Mouse (Mus musculus): Measurements from ENCODE around the gene Neu3.

Neu3 gene

GRCm38 (mm10) chr7:99790816-99791215 is 37.4 kb downstream of the Neu3 start:
- no peak for DNase-seq

- peak; percentile 27 for DNase-seq
Measured at GRCm38 (mm10) chr7:99788563-99788962, 39.7 kb downstream of the Neu3 start.

- no peak for DNase-seq
Measured at GRCm38 (mm10) chr7:99787935-99788334, 40.3 kb downstream of the Neu3 start.

- no peak for DNase-seq
Measured at GRCm38 (mm10) chr7:99786774-99787173, 41.4 kb downstream of the Neu3 start.

- no peak for DNase-seq
Measured at GRCm38 (mm10) chr7:99785553-99785952, 42.7 kb downstream of the Neu3 start.

- no peak for DNase-seq
Measured at GRCm38 (mm10) chr7:99783421-99783820, 44.8 kb downstream of the Neu3 start.

GRCm38 (mm10) chr7:99781916-99782315 is 46.3 kb downstream of the Neu3 start:
- no peak for DNase-seq

- no peak for DNase-seq
Measured at GRCm38 (mm10) chr7:99781385-99781784, 46.8 kb downstream of the Neu3 start.

GRCm38 (mm10) chr7:99763207-99763606 is 65.0 kb downstream of the Neu3 start, which contains the start of gene Olfr521:
Olfr521 (plus strand) TSS chr7:99763507.
- no peak for DNase-seq

All from lung, postnatal 10 days (tissue).